Mouse (Mus musculus) G1E (cell line): ENCODE measurements around the gene Lima1.

Experiments
- CTCF ChIP-seq: IDR thresholded peaks from 2 replicates; pipeline ENCODE4 v1.5.1; 2012; ENCODE audit warnings: low read depth, low read length, inconsistent platforms, mixed read lengths
- GATA1 ChIP-seq: IDR thresholded peaks from 2 replicates; pipeline ENCODE4 v1.6.1; 2012; ENCODE audit warnings: borderline replicate concordance, low read length, inconsistent platforms, mixed read lengths
- POLR2AphosphoS5 ChIP-seq: IDR thresholded peaks from 2 replicates; pipeline ENCODE4 v1.6.1; 2012; ENCODE audit warnings: low read depth, low read length, inconsistent platforms; ENCODE audit not compliant: insufficient replicate concordance
- TAL1 ChIP-seq: conservative IDR thresholded peaks from 2 replicates; pipeline ENCODE4 v1.6.1; 2012; ENCODE audit warnings: low read depth, low read length, inconsistent platforms, mixed read lengths

- no peak for TF ChIP-seq GATA1
- no peak for TF ChIP-seq CTCF
- TF ChIP-seq POLR2AphosphoS5: no peak
- TF ChIP-seq TAL1: no peak
Observed at GRCm38 (mm10) chr15:99857479-99857878, 17.8 kb downstream of the Lima1 start.
